Mouse (Mus musculus) cerebellum, adult 2 months (tissue): Measurements from ENCODE around the gene Gfod2.

ENCODE experiments used
- CTCF ChIP-seq: fragments of 200-500 bp; IDR thresholded peaks from 2 replicates; pipeline ENCODE4 v1.5.1; 2011; ENCODE audit warnings: low read depth, mild to moderate bottlenecking, control low read depth, low read length, moderate library complexity, borderline replicate concordance; ENCODE audit not compliant: insufficient read depth
- POLR2A ChIP-seq: fragments of 200-500 bp; IDR thresholded peaks from 2 replicates; pipeline ENCODE4 v1.6.1; 2011; ENCODE audit warnings: low read length, control low read depth, borderline replicate concordance; ENCODE audit not compliant: insufficient read depth

GRCm38 (mm10) chr8:105722861-105723260 lies 35.6 kb downstream of the Gfod2 start:
- no peak for TF ChIP-seq CTCF
- no peak for TF ChIP-seq POLR2A
